In the genomic region with DNA sequence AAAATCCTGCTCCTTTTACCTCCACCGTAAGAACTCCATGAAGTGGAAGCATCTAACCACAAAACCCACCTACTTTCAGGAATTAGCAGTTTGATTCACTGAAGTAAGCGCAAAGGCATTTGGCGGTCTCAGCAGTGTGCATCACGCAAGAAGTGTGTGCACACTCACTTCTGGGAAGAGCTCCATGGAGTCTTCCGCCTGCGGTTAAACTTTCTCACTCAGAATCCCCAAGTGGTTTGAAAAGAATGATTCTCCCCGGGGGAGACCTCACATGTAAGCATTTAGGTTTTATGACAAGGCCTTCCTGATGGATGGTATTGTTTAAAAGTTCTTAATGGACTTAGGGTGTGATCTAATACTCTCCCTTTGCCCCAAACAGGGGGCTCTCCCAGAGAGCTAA, we compare ENCODE assay signal across 14 mouse cellular contexts.
DNase-seq lines count a peak whose midpoint lies in the region; ATAC-seq and TF ChIP-seq lines count a peak whose summit lies in the region.
"Had no signal": no experiment of that assay in that cellular context is flagged by ENCODE, and none has a peak within 500 bp of the region (broad histone marks: within the 10 kb centered on the region; RNA-seq: fewer than 3 reads in every experiment).

No protein-coding gene starts in this region.

- intact Hi-C loops in heart, postnatal 14 days (cut with DNase I), result no loop called here

- H3K4me3 ChIP-seq in lung, embryonic 15.5 days, result no peak overlapping the region
- no peak overlapping the region for H3K4me3 ChIP-seq in embryonic fibroblast, embryonic 13.5 days (ENCODE audit: insufficient read depth, low read length)
- H3K4me3 ChIP-seq in stomach, embryonic 16.5 days (replicated peaks; ENCODE audit: low read length), result no peak overlapping the region
- H3K4me3 ChIP-seq in forebrain, embryonic 14.5 days (ENCODE audit: low read depth, low read length), result no peak overlapping the region
- H3K4me3 ChIP-seq: midbrain, embryonic 13.5 days had no signal

- H3K9me3 ChIP-seq in lung, embryonic 15.5 days, result no peaks in the 10 kb centered on the region
- no peaks in the 10 kb centered on the region for H3K9me3 ChIP-seq in stomach, embryonic 16.5 days (replicated peaks; ENCODE audit: control insufficient read depth, low read length)
- H3K9me3 ChIP-seq in forebrain, embryonic 14.5 days (replicated peaks; ENCODE audit: control insufficient read depth, low read length), result no peaks in the 10 kb centered on the region
- H3K9me3 ChIP-seq: midbrain, embryonic 13.5 days had no signal

- H3K36me3 ChIP-seq in lung, embryonic 15.5 days, result 0 out of 2 replicates have a peak, but pooled peaks cover 7% of the 10 kb centered on the region
- no peaks in the 10 kb centered on the region for H3K36me3 ChIP-seq in stomach, embryonic 16.5 days (ENCODE audit: control insufficient read depth, insufficient read depth, low read length)
- H3K36me3 ChIP-seq in forebrain, embryonic 14.5 days (ENCODE audit: control insufficient read depth, insufficient read depth, low read length), result no peaks in the 10 kb centered on the region
- H3K36me3 ChIP-seq: midbrain, embryonic 13.5 days had no signal

- H3K4me2 ChIP-seq in lung, embryonic 15.5 days, result no peak overlapping the region
- H3K4me2 ChIP-seq in stomach, embryonic 16.5 days (ENCODE audit: low read depth, low read length), result no peak overlapping the region
- no peak overlapping the region for H3K4me2 ChIP-seq in forebrain, embryonic 14.5 days (ENCODE audit: low read length)
- H3K4me2 ChIP-seq: midbrain, embryonic 13.5 days had no signal

- peak; percentile 91 for DNase-seq in heart, adult 11 months
- no peak for DNase-seq in heart, postnatal 14 days
- DNase-seq in lung, adult 18-20 months, result no peak
- no peak for DNase-seq in thymus, postnatal 25 days
- DNase-seq in forebrain, embryonic 14.5 days (ENCODE audit: low spot score), result no peak
- DNase-seq: adrenal gland, postnatal 25 days; cerebellum, adult 8-10 months; right cerebral cortex, adult 18-20 months had no signal

- H3K27me3 ChIP-seq in lung, embryonic 15.5 days, result no peaks in the 10 kb centered on the region
- no peaks in the 10 kb centered on the region for H3K27me3 ChIP-seq in stomach, embryonic 16.5 days (ENCODE audit: control insufficient read depth, insufficient read depth, low read length)
- 0 out of 2 replicates have a peak, but pooled peaks cover 4% of the 10 kb centered on the region for H3K27me3 ChIP-seq in forebrain, embryonic 14.5 days (replicated peaks; ENCODE audit: control insufficient read depth, insufficient read depth, low read length)
- H3K27me3 ChIP-seq: midbrain, embryonic 13.5 days had no signal

- H3K27ac ChIP-seq in lung, embryonic 15.5 days, result peak overlapping the region; percentile 44
- peak overlapping the region; percentile 88 for H3K27ac ChIP-seq in embryonic fibroblast, embryonic 13.5 days (ENCODE audit: insufficient read depth, low read length)
- peak overlapping the region; percentile 74 for H3K27ac ChIP-seq in stomach, embryonic 16.5 days (ENCODE audit: low read length)
- H3K27ac ChIP-seq in forebrain, embryonic 14.5 days (ENCODE audit: low read depth, low read length), result no peak overlapping the region
- H3K27ac ChIP-seq: liver, embryonic 14.5 days; midbrain, embryonic 13.5 days had no signal

- no peak for TF ChIP-seq CTCF in embryonic fibroblast, embryonic 13.5 days (IDR thresholded peaks at IDR 0.05; ENCODE audit: borderline replicate concordance, insufficient read depth, low read length)

- WGBS in lung, embryonic 15.5 days, result 39% methylated on average over 7 of the region's 7 CpGs
- WGBS in stomach, embryonic 16.5 days, result 45% methylated on average over 7 of the region's 7 CpGs
- WGBS in forebrain, embryonic 14.5 days, result 79% methylated on average over 7 of the region's 7 CpGs

- H3K4me1 ChIP-seq in lung, embryonic 15.5 days, result peaks cover 55% of the 10 kb centered on the region
- H3K4me1 ChIP-seq in embryonic fibroblast, embryonic 13.5 days (ENCODE audit: control insufficient read depth, insufficient read depth, low read length), result peaks cover 15% of the 10 kb centered on the region; the same call in 1 of the 2 replicates
- peaks cover 28% of the 10 kb centered on the region for H3K4me1 ChIP-seq in stomach, embryonic 16.5 days (ENCODE audit: control insufficient read depth, insufficient read depth, low read length)
- no peaks in the 10 kb centered on the region for H3K4me1 ChIP-seq in forebrain, embryonic 14.5 days (ENCODE audit: control insufficient read depth, insufficient read depth, low read length)

- ATAC-seq in lung, embryonic 15.5 days (ENCODE audit: borderline replicate concordance, extremely low read depth, low FRiP score, low TSS enrichment), result no peak
- ATAC-seq in stomach, embryonic 16.5 days (ENCODE audit: insufficient read depth, low FRiP score), result peak; percentile 53
- no peak for ATAC-seq in forebrain, embryonic 14.5 days
- ATAC-seq: CD4-positive, CD25-positive, alpha-beta regulatory T cell, adult 4 months; midbrain, embryonic 13.5 days had no signal

- H3K9ac ChIP-seq in lung, embryonic 15.5 days, result no peak overlapping the region
- no peak overlapping the region for H3K9ac ChIP-seq in stomach, embryonic 16.5 days (ENCODE audit: low read length)
- no peak overlapping the region for H3K9ac ChIP-seq in forebrain, embryonic 14.5 days (ENCODE audit: low read length)
- H3K9ac ChIP-seq: liver, embryonic 14.5 days; midbrain, embryonic 13.5 days had no signal

- no peak for TF ChIP-seq POLR2A in embryonic fibroblast, embryonic 13.5 days (IDR thresholded peaks at IDR 0.05; ENCODE audit: low read depth, low read length)
